Mouse (Mus musculus): ENCODE results near the gene Olfr1286.

The Olfr1286 gene

GRCm38 (mm10) chr2:111422931-111423330 is at the start of gene Olfr1286:
Gene Olfr1286, minus strand, starts transcription at chr2:111423115.
- DNase-seq (ENCODE audit: low read depth, low spot score): no peak

- DNase-seq (ENCODE audit: low read depth, low spot score): no peak
Measured at GRCm38 (mm10) chr2:111448842-111449241, 25.9 kb upstream of the Olfr1286 start, which contains the start of gene Olfr1287. Gene Olfr1287, plus strand, starts transcription at chr2:111449142.

DNA sequence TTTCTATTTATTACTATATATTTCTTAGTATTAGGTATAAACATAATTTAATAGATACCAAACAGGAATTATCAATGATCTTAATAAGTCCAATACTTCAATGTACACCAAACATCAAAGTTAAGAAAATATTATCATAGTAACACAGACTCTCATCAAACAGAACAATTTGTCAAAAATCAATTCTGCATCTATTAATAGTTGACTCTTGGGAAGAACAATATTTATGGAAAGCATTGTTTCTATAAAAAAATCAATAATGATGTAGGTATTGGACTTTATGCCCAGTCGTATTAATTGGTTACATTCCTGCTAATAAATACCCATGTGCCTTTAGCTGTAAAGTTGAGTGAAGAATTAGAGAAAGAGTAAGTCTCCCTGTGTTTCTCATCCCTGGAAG is 47.7 kb downstream of the Olfr1286 start, which contains the start of gene Olfr1284:
Gene Olfr1284, plus strand, starts transcription at position 301 of the 400 bp plus-strand sequence.
- no peak for DNase-seq (ENCODE audit: low read depth, low spot score)

Measured in forelimb bud, embryonic 11.5 days (tissue).